Mouse (Mus musculus): ENCODE measurements at regions not wholly inside any gene's neighbourhood (a gene's known extent, or its start where the extent isn't known, plus 50 kb on each side); places are given as distances from the start of the nearest gene placed in this dataset.

GRCm38 (mm10) chr17:85932360-85933132 lies 212.4 kb downstream of the Srbd1 start:
- no peak for DNase-seq (ENCODE audit: inconsistent age in 2 of 2, low spot score in 1 of 2)

DNA sequence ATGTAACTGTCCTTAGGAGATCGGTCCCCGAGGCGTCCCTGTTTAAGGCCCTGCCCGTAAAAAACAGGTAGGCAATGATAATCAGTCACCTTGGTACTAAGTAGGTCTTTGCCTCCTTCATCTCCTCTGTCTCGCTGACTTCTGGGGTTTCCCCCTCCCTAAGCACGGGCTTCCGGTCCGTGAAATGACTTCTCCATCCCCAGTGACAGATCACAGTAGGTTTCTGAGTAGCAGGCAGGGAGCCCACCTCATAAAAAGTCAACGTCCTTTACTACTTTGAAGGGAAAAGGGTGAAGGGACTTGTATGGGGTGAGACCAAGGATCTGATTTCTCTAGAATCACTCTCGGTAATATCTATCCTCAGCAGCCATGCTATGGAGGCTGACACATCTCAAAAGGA lies 213.0 kb downstream of the Srbd1 start:
- DNase-seq (ENCODE audit: inconsistent age in 2 of 2, low spot score in 1 of 2) = no peak

- no peak for DNase-seq (ENCODE audit: inconsistent age in 2 of 2, low spot score in 1 of 2)
Measured at GRCm38 (mm10) chr17:85930789-85931188, 214.2 kb downstream of the Srbd1 start.

DNA sequence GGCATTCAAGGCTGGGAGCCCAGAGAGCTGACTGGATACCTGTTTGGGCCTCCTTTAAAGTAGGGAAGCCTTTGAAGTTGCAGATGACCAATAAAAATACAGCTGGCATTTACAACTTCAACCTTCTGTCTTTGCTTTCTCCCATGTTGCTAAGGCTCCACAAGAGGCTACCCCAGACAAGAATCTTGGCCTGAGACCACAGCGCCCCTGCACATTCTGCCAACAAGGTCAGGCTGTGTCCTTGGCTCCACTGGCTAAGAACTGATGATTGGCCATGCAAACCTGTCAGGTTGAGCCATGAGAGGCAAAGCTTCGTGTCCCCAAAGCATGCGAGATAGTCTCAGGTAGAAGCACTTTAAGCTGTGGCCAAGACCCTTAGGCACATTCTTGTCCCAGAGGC lies 214.6 kb downstream of the Srbd1 start:
- DNase-seq (ENCODE audit: inconsistent age in 2 of 2, low spot score in 1 of 2) = peak; percentile 10 to 28

DNA sequence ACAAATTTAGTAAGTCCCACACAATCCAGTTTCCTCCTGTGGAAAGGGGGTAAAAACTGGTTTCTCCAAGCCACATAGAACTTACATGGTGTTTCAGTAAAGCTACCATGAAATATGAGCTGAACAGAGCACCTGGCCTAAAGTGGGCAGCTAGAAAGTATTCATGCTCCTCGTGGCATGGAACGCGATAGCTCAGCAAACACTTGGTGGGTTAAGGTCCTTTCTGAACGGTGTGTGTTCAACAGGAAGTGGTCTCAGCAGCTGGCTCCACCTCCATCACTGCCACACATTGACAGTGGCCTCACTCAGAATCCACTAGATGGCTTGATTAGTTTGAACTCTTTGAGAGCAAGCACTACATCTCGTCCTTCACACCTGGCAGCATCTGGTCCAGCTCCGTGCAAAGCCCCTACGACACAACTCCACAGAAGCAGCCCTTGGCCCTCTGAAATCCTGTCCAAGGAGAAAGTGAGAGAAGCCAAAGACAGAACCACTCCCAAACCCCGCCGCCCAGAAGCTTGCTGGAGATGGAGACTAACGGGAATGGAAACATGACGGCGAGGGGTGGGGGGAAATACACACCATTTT lies 215.2 kb downstream of the Srbd1 start:
- no peak for DNase-seq (ENCODE audit: inconsistent age in 2 of 2, low spot score in 1 of 2)

GRCm38 (mm10) chr17:85928543-85928942 lies 216.4 kb downstream of the Srbd1 start:
- DNase-seq (ENCODE audit: inconsistent age in 2 of 2, low spot score in 1 of 2) = no peak

DNA sequence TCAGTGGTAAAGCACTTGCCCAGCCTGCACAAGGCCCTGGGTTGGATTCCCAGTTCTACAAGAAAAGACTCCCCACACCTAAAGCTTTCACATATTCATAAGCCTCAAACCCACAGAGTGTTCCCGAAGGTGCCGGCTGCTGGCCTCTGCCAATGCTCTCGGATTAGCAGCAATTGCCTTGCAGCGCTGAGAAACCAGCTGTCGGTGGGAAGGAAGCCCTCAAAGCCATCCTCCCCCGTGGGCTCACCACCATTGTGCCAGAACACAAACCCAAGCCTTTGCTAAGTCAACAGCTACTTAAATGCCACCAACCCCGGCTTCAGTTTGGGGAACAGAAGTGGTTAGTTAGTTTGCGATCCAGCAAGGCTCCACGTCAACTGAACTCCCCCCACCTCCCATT lies 217.7 kb downstream of the Srbd1 start:
- DNase-seq (ENCODE audit: inconsistent age in 2 of 2, low spot score in 1 of 2) = no peak

- no peak for DNase-seq (ENCODE audit: inconsistent age in 2 of 2, low spot score in 1 of 2)
Measured at GRCm38 (mm10) chr17:85926044-85926443, 218.9 kb downstream of the Srbd1 start.

GRCm38 (mm10) chr17:85921219-85921673 lies 223.7 kb downstream of the Srbd1 start:
- DNase-seq (ENCODE audit: inconsistent age in 2 of 2, low spot score in 1 of 2) = no peak

GRCm38 (mm10) chr17:85919868-85920267 lies 225.1 kb downstream of the Srbd1 start:
- no peak for DNase-seq (ENCODE audit: inconsistent age in 2 of 2, low spot score in 1 of 2)

DNA sequence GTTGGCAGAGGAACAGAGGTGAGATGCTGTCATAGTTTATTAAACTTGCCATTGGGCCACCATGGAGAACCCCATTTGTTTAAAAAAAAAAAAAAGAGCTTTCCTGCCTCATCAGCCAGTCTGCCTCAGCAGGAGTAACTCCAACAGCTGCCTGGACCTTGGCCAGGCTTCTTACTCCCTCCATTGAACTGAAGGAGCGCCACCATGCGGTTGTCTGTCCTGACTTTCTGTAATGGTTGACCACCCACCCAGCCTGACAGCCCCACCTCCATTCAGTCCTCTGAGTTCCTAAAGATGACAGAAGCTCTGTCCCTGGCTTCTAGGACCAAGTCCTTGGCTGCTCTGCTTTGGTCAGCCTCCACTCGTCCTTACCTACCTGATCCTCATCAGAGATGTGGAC lies 227.8 kb upstream of the Six2 start:
- DNase-seq (ENCODE audit: inconsistent age in 2 of 2, low spot score in 1 of 2) = no peak

DNA sequence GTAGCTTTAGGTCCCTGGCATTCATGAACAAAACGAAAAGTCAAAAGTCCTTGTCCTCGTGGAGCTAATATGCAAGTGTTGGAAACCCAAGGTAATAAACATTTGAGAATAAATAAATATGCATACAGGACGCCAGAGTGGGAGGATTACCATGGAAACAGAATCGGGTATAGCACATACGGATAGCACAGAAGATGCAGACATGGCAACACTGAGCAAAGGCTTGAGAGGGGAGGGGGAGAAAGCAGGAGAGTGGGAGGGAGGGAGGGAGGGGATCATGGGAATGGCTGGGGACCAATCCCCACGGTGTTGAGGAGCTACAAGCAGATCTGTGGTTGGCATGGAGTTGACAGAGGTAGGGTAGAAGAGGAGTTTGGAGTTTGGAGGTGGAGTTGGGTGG lies 226.0 kb upstream of the Six2 start:
- no peak for DNase-seq (ENCODE audit: inconsistent age in 2 of 2, low spot score in 1 of 2)

- DNase-seq (ENCODE audit: inconsistent age in 2 of 2, low spot score in 1 of 2) = no peak
Measured at GRCm38 (mm10) chr17:85908709-85909108, 220.6 kb upstream of the Six2 start.

GRCm38 (mm10) chr17:85906597-85907187 lies 218.6 kb upstream of the Six2 start:
- no peak for DNase-seq (ENCODE audit: inconsistent age in 2 of 2, low spot score in 1 of 2)

DNA sequence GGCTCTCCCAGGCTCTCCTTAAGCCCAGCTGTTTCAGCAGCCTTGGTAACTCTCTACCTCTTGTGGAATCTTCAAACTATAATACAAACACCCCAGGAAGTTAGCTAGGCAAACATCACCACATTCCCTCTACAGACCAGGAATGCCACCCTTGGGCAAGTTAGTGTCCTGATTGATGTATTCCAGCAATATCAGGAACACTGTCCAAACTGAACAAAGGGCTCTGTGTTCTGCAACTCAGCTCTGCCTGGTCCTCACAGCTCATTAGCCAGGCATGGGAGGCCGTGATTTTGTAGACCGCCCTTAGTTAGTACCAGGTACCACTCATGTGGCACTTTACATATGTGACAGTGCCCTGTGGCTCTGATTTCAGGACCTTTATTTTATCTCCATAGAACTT lies 214.5 kb upstream of the Six2 start:
- DNase-seq (ENCODE audit: inconsistent age in 2 of 2, low spot score in 1 of 2) = no peak

DNA sequence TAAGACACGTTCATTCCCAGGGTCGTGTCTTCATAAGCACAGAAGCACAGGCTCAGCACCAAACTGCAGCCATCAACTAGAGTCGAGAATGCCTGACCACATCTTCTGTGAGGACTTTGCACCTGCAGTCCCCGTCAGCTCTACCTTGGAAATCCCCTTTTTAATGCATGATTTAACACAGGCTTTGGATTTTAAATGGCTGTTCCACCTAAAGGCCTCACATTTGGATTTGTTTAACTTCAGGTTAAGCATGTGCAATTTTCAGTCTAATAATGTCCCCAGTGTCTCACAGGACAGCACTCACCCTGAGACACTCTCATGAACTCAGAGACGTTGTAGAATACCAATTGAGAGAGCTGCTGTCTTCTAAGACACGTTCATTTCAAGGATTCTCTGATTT lies 211.0 kb upstream of the Six2 start:
- no peak for DNase-seq (ENCODE audit: inconsistent age in 2 of 2, low spot score in 1 of 2)

DNA sequence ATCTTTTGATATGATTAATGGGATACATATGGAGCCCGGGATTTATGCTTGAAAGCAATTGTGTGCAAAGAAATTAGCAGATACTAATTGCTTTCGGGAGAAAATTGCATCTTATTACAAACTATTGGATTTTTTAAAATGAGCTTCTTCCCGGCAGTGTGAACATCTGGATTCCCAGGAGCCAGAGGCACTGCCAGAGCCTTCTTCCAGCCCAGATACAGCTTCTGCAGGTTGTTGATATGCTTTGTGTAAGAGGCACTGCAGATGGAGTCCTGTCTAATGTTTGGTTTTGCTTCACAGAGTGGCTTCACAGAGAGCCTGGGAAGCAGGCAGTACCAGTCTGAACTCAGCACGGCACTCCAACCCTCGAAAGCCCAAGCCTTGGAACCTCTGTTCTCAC lies 207.9 kb upstream of the Six2 start:
- DNase-seq (ENCODE audit: inconsistent age in 2 of 2, low spot score in 1 of 2) = no peak

- peak; percentile 30 to 48 for DNase-seq (ENCODE audit: inconsistent age in 2 of 2, low spot score in 1 of 2)
Measured at GRCm38 (mm10) chr17:85891243-85891642, 203.2 kb upstream of the Six2 start.

DNA sequence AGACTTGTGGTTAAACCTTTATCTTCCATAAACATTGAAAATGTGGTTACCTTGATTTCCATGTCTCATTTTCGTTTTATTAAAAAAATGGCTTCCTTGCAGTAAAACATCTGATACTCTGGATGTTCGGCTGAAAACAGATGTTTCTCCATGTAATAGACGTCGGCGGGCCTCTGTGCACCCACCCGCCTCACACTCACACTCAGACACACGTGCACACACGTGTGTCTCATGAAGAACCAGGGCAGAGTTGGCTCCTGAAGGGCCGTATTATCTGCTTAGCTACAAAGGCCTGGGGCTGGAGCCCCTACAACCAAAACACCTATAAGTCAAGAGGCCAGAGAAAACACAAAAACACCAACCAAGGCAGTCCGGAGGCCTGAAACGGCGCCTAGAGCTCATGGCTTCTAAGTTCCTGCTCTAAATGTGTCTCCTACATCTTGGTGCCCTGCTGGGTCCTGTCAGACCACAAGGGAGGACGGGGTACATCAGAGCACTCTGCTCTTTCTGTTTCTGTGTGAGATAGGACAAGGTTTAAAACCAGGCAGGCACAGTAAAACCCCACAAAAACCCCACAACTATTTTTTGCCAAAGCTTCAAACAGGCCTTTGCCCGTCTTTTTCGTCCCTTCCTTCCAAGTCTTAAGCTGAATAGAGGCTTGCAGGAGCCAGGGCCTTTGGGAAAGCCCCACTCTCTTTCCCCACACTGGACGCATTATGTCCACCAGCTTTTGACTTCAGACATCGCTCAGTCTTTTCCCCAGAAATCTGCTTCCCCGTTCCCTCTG lies 201.9 kb upstream of the Six2 start:
- no peak for DNase-seq (ENCODE audit: inconsistent age in 2 of 2, low spot score in 1 of 2)

DNA sequence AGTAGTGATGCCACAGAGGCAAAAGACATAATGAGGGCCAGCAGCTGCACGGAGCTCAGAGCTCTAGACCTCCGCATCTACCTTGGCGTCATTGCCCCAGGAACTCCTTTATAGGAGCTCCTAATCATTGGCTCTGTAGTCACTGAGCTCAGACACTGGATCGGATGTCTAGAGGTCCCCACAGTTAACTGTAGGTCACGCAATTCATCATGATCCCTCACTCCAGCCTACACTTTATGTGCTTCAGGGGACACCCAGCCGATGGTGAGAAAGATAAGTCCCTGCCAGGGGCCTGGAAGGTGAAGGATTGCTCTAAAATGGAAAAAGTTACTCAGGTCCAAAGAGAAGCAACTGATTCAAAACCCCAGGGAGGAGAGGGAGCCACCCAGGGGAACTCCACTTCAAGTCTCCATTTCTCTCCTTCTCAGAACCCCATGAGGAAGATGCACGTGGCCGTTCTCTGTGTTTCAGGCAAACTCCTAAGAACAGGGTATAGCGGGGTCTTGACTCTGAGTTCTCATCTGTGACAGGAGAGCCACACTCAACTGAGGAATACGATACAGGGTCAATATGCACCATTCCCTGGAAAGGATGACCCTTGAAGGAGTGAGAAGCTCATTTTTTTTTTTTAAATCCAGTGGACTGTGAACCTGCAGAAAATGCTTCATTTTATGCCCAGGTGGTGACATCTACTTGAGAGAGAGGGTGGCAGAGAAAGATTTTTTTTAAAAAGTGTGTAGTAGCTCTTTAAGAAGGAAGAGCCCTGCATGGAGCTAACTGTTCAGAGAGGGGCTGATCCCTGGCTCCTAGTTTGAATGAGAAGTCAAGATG lies 200.7 kb upstream of the Six2 start:
- DNase-seq (ENCODE audit: inconsistent age in 2 of 2, low spot score in 1 of 2) = no peak

DNA sequence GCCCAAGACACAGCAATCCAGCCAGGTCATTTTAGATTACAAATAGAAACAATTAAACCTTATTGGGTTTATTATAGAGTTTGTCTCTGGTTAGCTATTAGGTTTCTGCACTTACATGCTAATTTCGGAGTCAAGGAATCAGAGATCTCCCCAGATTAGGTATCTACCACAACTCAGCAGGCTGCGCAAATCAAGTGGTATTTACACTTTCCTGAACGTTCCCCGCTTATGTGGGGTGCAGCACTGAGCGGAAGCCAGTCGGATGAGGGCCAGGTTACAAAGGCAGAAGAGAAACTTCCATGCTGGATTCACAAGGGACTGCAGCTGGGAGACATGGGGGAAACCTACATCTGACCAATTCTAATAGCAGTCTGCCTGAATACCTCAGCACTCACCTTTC lies 198.6 kb upstream of the Six2 start:
- DNase-seq (ENCODE audit: inconsistent age in 2 of 2, low spot score in 1 of 2) = no peak
